Mouse (Mus musculus) hindbrain, embryonic 13.5 days (tissue): ENCODE measurements at regions not wholly inside any gene's neighbourhood (a gene's known extent, or its start where the extent isn't known, plus 50 kb on each side); places are given as distances from the start of the nearest gene placed in this dataset.

ENCODE experiments used
- ATAC-seq: fragments of 200-750 bp; cut with Nextera tagmentation; 2 replicates; pipeline ENCODE4 v1.8.0; 2017; ENCODE audit warnings: moderate TSS enrichment; ENCODE audit not compliant: low FRiP score
- H3K27ac ChIP-seq: fragments of 300-500 bp; sonication (generic); 2 replicates; pipeline ENCODE4 v1.5.1; 2015; ENCODE audit warnings: inconsistent platforms, mild to moderate bottlenecking, moderate library complexity
- H3K27me3 ChIP-seq: fragments of 300-500 bp; sonication (generic); 2 replicates; pipeline ENCODE4 v1.6.1; 2015; ENCODE audit warnings: mild to moderate bottlenecking, inconsistent platforms
- H3K36me3 ChIP-seq: fragments of 300-500 bp; sonication (generic); 2 replicates; pipeline ENCODE4 v1.6.1; 2015; ENCODE audit warnings: mild to moderate bottlenecking, inconsistent platforms
- H3K4me1 ChIP-seq: fragments of 300-500 bp; sonication (generic); replicated peaks from 2 replicates; pipeline ENCODE4 v1.6.1; 2015; ENCODE audit warnings: inconsistent platforms
- H3K4me2 ChIP-seq: fragments of 300-500 bp; sonication (generic); 2 replicates; pipeline ENCODE4 v1.6.1; 2015; ENCODE audit warnings: inconsistent platforms, mild to moderate bottlenecking, moderate library complexity
- H3K4me3 ChIP-seq: fragments of 300-500 bp; sonication (generic); 2 replicates; pipeline ENCODE4 v1.5.1; 2015; ENCODE audit warnings: mild to moderate bottlenecking, inconsistent platforms
- H3K9ac ChIP-seq: fragments of 300-500 bp; sonication (generic); 2 replicates; pipeline ENCODE4 v1.6.1; 2015; ENCODE audit warnings: mild to moderate bottlenecking, inconsistent platforms
- H3K9me3 ChIP-seq: fragments of 300-500 bp; sonication (generic); 2 replicates; pipeline ENCODE4 v1.6.1; 2016; ENCODE audit warnings: inconsistent platforms
- WGBS: fragments of 180-500 bp; shearing (Covaris S2); methylation state at CpG from one replicate; pipeline ENCODE4 v1.1.7; 2015; 5-methylcytosine and 5-hydroxymethylcytosine counted together

GRCm38 (mm10) chr10:8066926-8067325, 110.9 kb upstream of the Tab2 start:
- Histone ChIP-seq H3K36me3 (no peaks in the 10 kb centered on the region), H3K27ac (no peak overlapping the region), H3K4me1 (no peaks in the 10 kb centered on the region), H3K4me3 (no peak overlapping the region), H3K9ac (no peak overlapping the region), H3K9me3 (no peaks in the 10 kb centered on the region), H3K4me2 (no peak overlapping the region), H3K27me3 (no peaks in the 10 kb centered on the region)
- 82% methylated on average over 3 of the region's 3 CpGs for WGBS
- no peak for ATAC-seq

- no peak overlapping the region for H3K4me3 ChIP-seq
- H3K36me3 ChIP-seq: no peaks in the 10 kb centered on the region
- H3K9ac ChIP-seq: no peak overlapping the region
- no peak overlapping the region for H3K27ac ChIP-seq
- 88% methylated on average over 8 of the region's 8 CpGs for WGBS
- H3K27me3 ChIP-seq: no peaks in the 10 kb centered on the region
- ATAC-seq: no peak
- 0 out of 2 replicates have a peak, but pooled peaks cover 3% of the 10 kb centered on the region for H3K9me3 ChIP-seq
- H3K4me1 ChIP-seq: no peaks in the 10 kb centered on the region
- H3K4me2 ChIP-seq: no peak overlapping the region
Measured at GRCm38 (mm10) chr10:8065746-8066145, 109.7 kb upstream of the Tab2 start.

DNA sequence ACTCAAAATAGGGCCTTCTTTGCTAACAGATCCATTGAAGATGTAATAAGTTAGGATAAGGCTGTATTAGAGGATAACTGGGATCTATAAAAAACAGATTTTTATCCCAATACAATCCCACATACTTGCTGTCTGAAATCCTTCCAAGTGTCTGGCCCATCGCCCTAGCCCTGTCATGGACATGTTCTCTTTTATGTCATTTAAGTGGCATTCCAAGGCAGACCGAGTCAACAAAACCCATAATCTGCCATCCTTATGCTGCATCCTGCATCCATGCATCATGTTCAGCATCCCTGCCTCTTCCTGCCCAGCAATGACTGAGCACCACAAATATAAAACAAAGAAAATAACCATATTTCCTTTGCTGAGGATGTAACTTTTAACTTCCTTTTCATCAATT, 108.3 kb upstream of the Tab2 start:
- no peak for ATAC-seq
- no peak overlapping the region for H3K9ac ChIP-seq
- H3K36me3 ChIP-seq: no peaks in the 10 kb centered on the region
- H3K4me1 ChIP-seq: no peaks in the 10 kb centered on the region
- H3K27ac ChIP-seq: no peak overlapping the region
- H3K4me3 ChIP-seq: no peak overlapping the region
- no peaks in the 10 kb centered on the region for H3K27me3 ChIP-seq
- 0 out of 2 replicates have a peak, but pooled peaks cover 5% of the 10 kb centered on the region for H3K9me3 ChIP-seq
- H3K4me2 ChIP-seq: no peak overlapping the region
- 93% methylated on average over 2 of the region's 2 CpGs for WGBS

DNA sequence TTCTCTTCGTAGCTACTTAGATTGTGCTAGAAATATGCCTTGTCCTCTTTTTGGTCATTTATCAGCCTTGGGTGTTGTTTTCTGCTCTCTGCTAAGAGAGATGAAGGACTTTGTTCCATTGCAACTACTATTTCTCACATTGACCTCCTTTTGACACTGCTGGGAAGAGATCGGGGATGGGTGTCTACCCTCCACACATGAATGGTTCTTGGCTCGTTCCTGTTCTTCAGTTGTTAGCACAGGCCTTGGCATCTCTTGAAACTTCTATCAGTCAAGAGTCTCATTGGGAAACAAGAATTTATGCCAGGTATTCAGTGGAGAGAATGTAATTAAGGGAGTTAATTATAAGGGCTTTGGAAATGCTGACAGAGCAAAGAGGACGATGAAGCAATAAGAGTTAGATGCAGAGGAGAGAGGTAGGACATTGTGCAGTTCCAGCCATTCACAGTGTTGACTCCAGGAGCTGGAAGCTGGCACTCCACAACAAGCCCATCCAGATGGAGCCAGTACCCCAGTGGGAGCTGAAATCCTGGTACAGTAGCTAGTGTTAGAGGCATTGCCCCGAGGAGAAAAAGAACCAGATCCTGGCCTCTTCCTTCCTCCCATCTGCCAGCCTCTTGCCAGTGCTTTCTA, 107.5 kb upstream of the Tab2 start:
- no peaks in the 10 kb centered on the region for H3K27me3 ChIP-seq
- no peak for ATAC-seq

GRCm38 (mm10) chr10:8060987-8061386, 105.0 kb upstream of the Tab2 start:
- no peak for ATAC-seq
- H3K27ac ChIP-seq: no peak overlapping the region
- H3K27me3 ChIP-seq: no peaks in the 10 kb centered on the region
- no peak overlapping the region for H3K4me2 ChIP-seq
- H3K4me3 ChIP-seq: no peak overlapping the region
- no peaks in the 10 kb centered on the region for H3K36me3 ChIP-seq
- H3K9ac ChIP-seq: no peak overlapping the region
- H3K4me1 ChIP-seq: no peaks in the 10 kb centered on the region
- 0 out of 2 replicates have a peak, but pooled peaks cover 5% of the 10 kb centered on the region for H3K9me3 ChIP-seq

More for the DNA sequence above, 107.5 kb upstream of the Tab2 start:
- H3K4me1 ChIP-seq: no peaks in the 10 kb centered on the region
- no peak overlapping the region for H3K4me3 ChIP-seq
- H3K9me3 ChIP-seq: 0 out of 2 replicates have a peak, but pooled peaks cover 5% of the 10 kb centered on the region
- no peaks in the 10 kb centered on the region for H3K36me3 ChIP-seq
- no peak overlapping the region for H3K9ac ChIP-seq
- H3K27ac ChIP-seq: no peak overlapping the region
- 63% methylated on average over 5 of the region's 5 CpGs for WGBS
- H3K4me2 ChIP-seq: no peak overlapping the region

- Histone ChIP-seq H3K4me1 (no peaks in the 10 kb centered on the region), H3K27ac (no peak overlapping the region), H3K36me3 (no peaks in the 10 kb centered on the region), H3K9me3 (0 out of 2 replicates have a peak, but pooled peaks cover 5% of the 10 kb centered on the region), H3K4me3 (no peak overlapping the region), H3K4me2 (no peak overlapping the region), H3K9ac (no peak overlapping the region), H3K27me3 (no peaks in the 10 kb centered on the region)
- ATAC-seq: no peak
- 44% methylated on average over 1 of the region's 1 CpGs for WGBS
Measured at GRCm38 (mm10) chr10:8059769-8060168, 103.7 kb upstream of the Tab2 start.

GRCm38 (mm10) chr10:8057855-8058254, 101.8 kb upstream of the Tab2 start:
- H3K36me3 ChIP-seq: no peaks in the 10 kb centered on the region
- ATAC-seq: no peak
- H3K27me3 ChIP-seq: no peaks in the 10 kb centered on the region
- H3K4me2 ChIP-seq: no peak overlapping the region
- H3K4me1 ChIP-seq: no peaks in the 10 kb centered on the region
- 0 out of 2 replicates have a peak, but pooled peaks cover 5% of the 10 kb centered on the region for H3K9me3 ChIP-seq
- 90% methylated on average over 5 of the region's 5 CpGs for WGBS
- H3K4me3 ChIP-seq: no peak overlapping the region
- no peak overlapping the region for H3K27ac ChIP-seq
- H3K9ac ChIP-seq: no peak overlapping the region

DNA sequence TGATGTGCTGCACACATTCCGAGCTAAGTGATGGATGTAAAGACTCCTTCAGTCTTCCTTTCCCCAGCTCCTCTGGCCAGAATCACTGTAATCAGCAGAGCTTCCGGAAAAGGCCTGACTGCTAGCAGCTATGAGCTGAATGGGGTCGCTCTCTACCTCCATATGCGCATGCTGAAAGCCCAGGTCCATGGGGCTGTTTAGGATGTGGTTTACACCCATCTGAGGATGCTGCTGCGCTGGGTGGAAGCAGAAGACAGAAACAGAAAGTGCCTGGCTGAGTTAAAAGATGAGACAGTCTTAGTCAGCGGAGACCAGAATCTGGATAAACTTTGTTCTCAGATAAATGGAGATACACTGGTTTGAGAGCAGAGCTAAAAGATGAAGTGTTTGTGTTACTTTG, 99.3 kb upstream of the Tab2 start:
- Histone ChIP-seq H3K27ac (no peak overlapping the region), H3K4me2 (no peak overlapping the region), H3K9me3 (no peaks in the 10 kb centered on the region), H3K4me3 (no peak overlapping the region), H3K36me3 (no peaks in the 10 kb centered on the region), H3K9ac (no peak overlapping the region), H3K4me1 (no peaks in the 10 kb centered on the region), H3K27me3 (no peaks in the 10 kb centered on the region)
- WGBS: 79% methylated on average over 6 of the region's 6 CpGs
- ATAC-seq: no peak

DNA sequence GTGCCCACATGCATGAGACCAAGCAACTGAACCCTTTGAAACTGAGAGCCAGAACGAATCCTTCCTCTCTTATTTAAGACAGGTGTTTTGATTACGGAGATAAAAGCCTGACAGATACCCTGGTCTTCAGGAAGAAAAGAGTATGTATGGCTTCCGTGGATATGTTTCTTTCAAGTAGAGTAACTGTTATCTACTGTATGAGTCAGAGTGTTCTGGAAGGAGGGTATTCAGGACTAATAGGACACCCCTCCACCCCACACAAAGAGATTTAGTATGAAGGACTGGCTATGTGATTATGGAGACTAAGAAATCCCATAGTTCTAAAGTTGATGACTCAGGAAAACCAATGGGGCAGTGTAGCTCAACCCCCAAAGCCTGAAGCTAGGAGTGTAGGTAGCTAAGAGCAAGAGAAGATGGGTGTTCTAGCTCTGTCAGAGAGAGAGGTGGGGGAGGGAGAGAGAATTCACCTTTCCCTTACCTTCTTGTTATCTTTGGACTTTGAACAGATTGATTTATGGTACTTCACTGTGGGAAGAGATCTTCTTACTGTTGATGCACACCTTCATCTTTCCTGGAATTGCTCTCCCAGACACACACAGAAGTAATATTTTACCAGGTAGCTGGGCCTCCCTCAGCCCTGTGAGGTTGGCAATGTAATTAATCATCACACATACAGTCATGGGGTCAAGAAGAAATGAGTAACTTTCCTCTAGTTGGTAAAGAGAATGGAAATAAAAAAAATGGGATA, 87.6 kb upstream of the Tab2 start:
- H3K4me2 ChIP-seq: no peak overlapping the region
- H3K9ac ChIP-seq: no peak overlapping the region
- 90% methylated on average over 3 of the region's 3 CpGs for WGBS
- no peak overlapping the region for H3K27ac ChIP-seq
- H3K4me1 ChIP-seq: peaks cover 8% of the 10 kb centered on the region
- H3K27me3 ChIP-seq: no peaks in the 10 kb centered on the region
- no peak overlapping the region for H3K4me3 ChIP-seq
- no peaks in the 10 kb centered on the region for H3K36me3 ChIP-seq
- no peak for ATAC-seq
- H3K9me3 ChIP-seq: no peaks in the 10 kb centered on the region

GRCm38 (mm10) chr10:8042306-8042705, 86.3 kb upstream of the Tab2 start:
- Histone ChIP-seq H3K27ac (no peak overlapping the region), H3K27me3 (no peaks in the 10 kb centered on the region), H3K9me3 (no peaks in the 10 kb centered on the region), H3K9ac (no peak overlapping the region), H3K4me1 (peaks cover 20% of the 10 kb centered on the region), H3K36me3 (no peaks in the 10 kb centered on the region), H3K4me3 (no peak overlapping the region), H3K4me2 (no peak overlapping the region)
- 94% methylated on average over 6 of the region's 6 CpGs for WGBS
- no peak for ATAC-seq

- no peak for ATAC-seq
- peaks cover 24% of the 10 kb centered on the region for H3K4me1 ChIP-seq
- no peaks in the 10 kb centered on the region for H3K36me3 ChIP-seq
- no peak overlapping the region for H3K4me2 ChIP-seq
- H3K4me3 ChIP-seq: no peak overlapping the region
- H3K9me3 ChIP-seq: no peaks in the 10 kb centered on the region
- no peak overlapping the region for H3K9ac ChIP-seq
- no peak overlapping the region for H3K27ac ChIP-seq
- 77% methylated on average over 8 of the region's 8 CpGs for WGBS
- no peaks in the 10 kb centered on the region for H3K27me3 ChIP-seq
Measured at GRCm38 (mm10) chr10:8041790-8042189, 85.8 kb upstream of the Tab2 start.

DNA sequence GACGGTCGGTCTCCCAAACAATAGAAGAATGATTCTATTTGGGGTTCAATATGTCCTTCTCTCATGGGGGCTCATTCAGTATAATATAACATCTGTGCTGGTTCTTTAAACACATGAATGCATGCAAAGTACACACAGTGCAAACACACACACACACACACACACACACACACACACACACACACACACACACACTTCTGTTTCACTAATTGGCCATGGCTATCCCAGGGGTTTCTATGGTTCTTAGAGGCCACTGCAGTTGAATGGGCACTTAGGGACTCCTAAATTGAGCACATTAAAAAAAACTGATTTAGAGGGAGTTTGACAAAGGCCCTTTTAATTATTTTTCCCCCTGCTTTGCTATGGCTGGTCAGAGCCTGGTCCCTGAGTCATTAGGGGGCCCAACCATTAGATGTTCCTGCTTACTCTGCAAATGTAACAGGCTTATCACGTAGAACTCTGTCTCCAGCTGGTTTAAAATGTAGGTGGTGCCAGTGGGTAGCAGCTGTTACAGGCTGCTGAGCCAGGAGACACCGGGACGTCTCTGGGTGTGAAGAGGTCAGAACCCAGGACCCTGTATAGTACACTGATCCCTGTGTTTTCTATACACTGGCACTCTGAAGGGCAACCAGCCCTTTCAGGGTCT, 82.1 kb upstream of the Tab2 start:
- peak; percentile 85 for ATAC-seq

More for the DNA sequence above, 82.1 kb upstream of the Tab2 start:
- H3K27me3 ChIP-seq: no peaks in the 10 kb centered on the region
- peak overlapping the region; percentile 23; the same call in 1 of the 2 replicates for H3K4me2 ChIP-seq
- H3K4me3 ChIP-seq: no peak overlapping the region
- H3K4me1 ChIP-seq: peaks cover 34% of the 10 kb centered on the region
- peak overlapping the region; percentile 82 for H3K27ac ChIP-seq
- no peaks in the 10 kb centered on the region for H3K9me3 ChIP-seq
- 8% methylated on average over 5 of the region's 5 CpGs for WGBS
- H3K36me3 ChIP-seq: no peaks in the 10 kb centered on the region
- 0 out of 2 replicates have a peak overlapping the region, but pooled peaks have one; percentile 24 for H3K9ac ChIP-seq
